Mouse (Mus musculus) embryonic facial prominence, embryonic 14.5 days (tissue): Measurements from ENCODE around the gene Fxr2. TPM values are rescaled to one million over a fixed set of nuclear protein-coding genes. Genes with fewer than 3 reads are reported as not detected.
A peak's percentile ranks its signal among the peaks of the same experiment; 100 is the strongest.

ENCODE experiments used
- ATAC-seq: fragments of 200-750 bp; cut with Nextera tagmentation; 2 replicates; pipeline ENCODE4 v1.8.0; 2017; ENCODE audit warnings: low read depth, moderate number of reproducible peaks, moderate TSS enrichment
- DNase-seq: peaks from one replicate; pipeline ENCODE4 v3.0.0-alpha.2; 2015; ENCODE audit warnings: low spot score
- H3K27ac ChIP-seq: fragments of 300-500 bp; sonication (generic); replicated peaks from 2 replicates; pipeline ENCODE4 v1.5.1; 2014; ENCODE audit warnings: low read depth, mild to moderate bottlenecking, low read length, moderate library complexity
- H3K27me3 ChIP-seq: fragments of 300-500 bp; sonication (generic); replicated peaks from 2 replicates; pipeline ENCODE4 v1.6.1; 2014; ENCODE audit warnings: low read length; ENCODE audit not compliant: control insufficient read depth, insufficient read depth
- H3K36me3 ChIP-seq: fragments of 300-500 bp; sonication (generic); 2 replicates; pipeline ENCODE4 v1.6.1; 2014; ENCODE audit warnings: low read length, mixed read lengths; ENCODE audit not compliant: control insufficient read depth, insufficient read depth
- H3K4me1 ChIP-seq: fragments of 300-500 bp; sonication (generic); 2 replicates; pipeline ENCODE4 v1.6.1; 2014; ENCODE audit warnings: antibody characterized with exemption, low read length; ENCODE audit not compliant: control insufficient read depth, insufficient read depth
- H3K4me2 ChIP-seq: fragments of 300-500 bp; sonication (generic); 2 replicates; pipeline ENCODE4 v1.6.1; 2014; ENCODE audit warnings: low read depth, mild to moderate bottlenecking, low read length, moderate library complexity, mixed read lengths
- H3K4me3 ChIP-seq: fragments of 300-500 bp; sonication (generic); 2 replicates; pipeline ENCODE4 v1.5.1; 2014; ENCODE audit warnings: low read depth, mild to moderate bottlenecking, low read length
- H3K9ac ChIP-seq: fragments of 300-500 bp; sonication (generic); 2 replicates; pipeline ENCODE4 v1.6.1; 2014; ENCODE audit warnings: low read depth, mild to moderate bottlenecking, low read length, moderate library complexity, mixed read lengths
- H3K9me3 ChIP-seq: fragments of 300-500 bp; sonication (generic); 2 replicates; pipeline ENCODE4 v1.6.1; 2016; ENCODE audit warnings: low read length; ENCODE audit not compliant: control insufficient read depth
- WGBS: fragments of 180-500 bp; shearing (Covaris S2); extraction: QIAGEN DNeasy Blood & Tissue Kit; methylation state at CpG from one replicate; pipeline ENCODE4 v1.1.7; 2014; 5-methylcytosine and 5-hydroxymethylcytosine counted together
- polyA plus RNA-seq: library from polyadenylated mRNA; unstranded; fragments of >200 nt; fragmentation: Nextera tagmentation; extraction: Ambion mirVana; gene quantifications from 2 replicates; pipeline ENCODE4 v1.2.1, GENCODE M21; 2014

The Fxr2 gene
- polyA plus RNA-seq, 1 experiment from 2014 or later: 25.4 TPM

GRCm38 (mm10) chr11:69629802-69630201 is 3.0 kb upstream of the Fxr2 start:
- H3K36me3 ChIP-seq: no peaks in the 10 kb centered on the region
- no peaks in the 10 kb centered on the region for H3K27me3 ChIP-seq
- DNase-seq (no peak), ATAC-seq (no peak)
- no peak overlapping the region for H3K27ac ChIP-seq
- no peaks in the 10 kb centered on the region for H3K9me3 ChIP-seq
- 63% methylated on average over 1 of the region's 1 CpGs for WGBS
- H3K9ac ChIP-seq: no peak overlapping the region
- H3K4me1 ChIP-seq: peaks cover 15% of the 10 kb centered on the region
- no peak overlapping the region for H3K4me3 ChIP-seq
- H3K4me2 ChIP-seq: no peak overlapping the region

DNA sequence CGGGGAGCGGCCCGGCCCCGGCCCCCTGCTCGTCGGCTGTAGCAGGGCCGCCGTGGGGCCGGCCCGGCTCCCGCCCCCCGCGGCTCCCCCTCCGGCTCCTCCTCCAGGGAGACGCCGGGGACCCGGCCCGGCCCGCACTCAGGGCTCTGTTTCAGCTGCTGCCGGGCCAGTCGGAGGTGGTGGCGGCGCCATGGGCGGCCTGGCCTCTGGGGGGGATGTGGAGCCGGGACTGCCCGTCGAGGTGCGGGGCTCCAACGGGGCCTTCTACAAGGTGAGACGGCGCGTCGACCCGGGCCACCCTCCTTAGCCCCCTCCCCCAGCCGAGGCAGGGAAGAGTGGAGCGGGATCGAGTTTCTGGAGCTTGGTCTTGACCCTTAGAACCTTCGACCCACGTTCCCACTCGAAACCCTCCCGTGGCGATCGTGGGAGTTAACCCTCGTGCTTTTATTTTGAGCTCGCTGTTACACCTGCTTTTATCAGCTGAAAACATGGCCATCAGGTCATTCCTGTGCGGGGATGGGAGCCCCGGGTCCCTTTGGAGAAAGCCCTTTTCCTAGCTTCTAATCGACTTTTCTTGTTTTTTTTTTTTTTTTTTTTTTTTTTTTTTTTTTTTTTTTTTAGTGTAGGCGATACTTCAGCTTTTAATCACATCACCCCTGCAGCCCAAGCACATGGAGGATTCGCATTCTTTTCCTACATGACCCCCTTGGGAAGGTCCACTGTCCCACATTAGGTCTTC is 507 bp downstream of the Fxr2 start:
- WGBS: under 1% methylated on average over 12 of the region's 50 CpGs
- peaks cover 18% of the 10 kb centered on the region for H3K36me3 ChIP-seq
- H3K4me1 ChIP-seq: peaks cover 25% of the 10 kb centered on the region
- peak overlapping the region; percentile 89 for H3K4me2 ChIP-seq
- H3K9me3 ChIP-seq: no peaks in the 10 kb centered on the region
- ATAC-seq (peak; percentile 66), DNase-seq (peak; percentile 67)
- peak overlapping the region; percentile 91 for H3K4me3 ChIP-seq
- peak overlapping the region; percentile 96 for H3K9ac ChIP-seq
- no peaks in the 10 kb centered on the region for H3K27me3 ChIP-seq
- H3K27ac ChIP-seq: peak overlapping the region; percentile 95

DNA sequence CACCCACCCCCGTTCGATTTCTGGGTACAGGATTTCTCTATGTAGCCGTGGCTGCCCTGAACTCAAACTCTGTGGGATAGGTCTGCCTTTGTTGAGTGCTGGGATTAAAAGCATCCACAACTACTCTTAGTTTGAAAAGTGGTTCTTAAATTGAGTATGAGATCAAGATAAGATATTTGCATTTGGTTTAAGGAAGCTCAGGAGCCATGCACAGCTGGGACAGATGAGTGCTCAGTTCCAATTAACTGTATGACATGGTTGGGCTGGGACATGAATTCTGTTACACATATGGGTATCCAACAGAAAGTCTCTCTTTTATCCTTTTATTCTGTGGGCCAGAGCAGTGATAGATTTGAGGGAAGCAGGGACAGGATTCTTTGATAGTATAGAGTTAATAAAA is 2.7 kb downstream of the Fxr2 start:
- Histone ChIP-seq H3K9ac (no peak overlapping the region), H3K4me3 (no peak overlapping the region), H3K4me2 (peak overlapping the region; percentile 89), H3K27ac (no peak overlapping the region), H3K4me1 (peaks cover 25% of the 10 kb centered on the region), H3K27me3 (no peaks in the 10 kb centered on the region), H3K9me3 (no peaks in the 10 kb centered on the region), H3K36me3 (peaks cover 34% of the 10 kb centered on the region)
- no peak for ATAC-seq
- 80% methylated on average over 3 of the region's 3 CpGs for WGBS
- DNase-seq: no peak

- Histone ChIP-seq H3K4me1 (no peaks in the 10 kb centered on the region), H3K4me3 (no peak overlapping the region), H3K9me3 (no peaks in the 10 kb centered on the region), H3K9ac (no peak overlapping the region), H3K27me3 (no peaks in the 10 kb centered on the region), H3K4me2 (no peak overlapping the region), H3K36me3 (peaks cover 96% of the 10 kb centered on the region), H3K27ac (no peak overlapping the region)
- ATAC-seq (no peak), DNase-seq (no peak)
- 89% methylated on average over 5 of the region's 5 CpGs for WGBS
These were observed 13.1 kb downstream of the Fxr2 start for GRCm38 (mm10) chr11:69645860-69646259.

- DNase-seq (no peak), ATAC-seq (no peak; the same call in 1 of the 2 replicates)
- peaks cover 80% of the 10 kb centered on the region for H3K36me3 ChIP-seq
- 60% methylated on average over 5 of the region's 5 CpGs for WGBS
- no peak overlapping the region for H3K27ac ChIP-seq
- no peak overlapping the region for H3K4me3 ChIP-seq
- no peaks in the 10 kb centered on the region for H3K27me3 ChIP-seq
- no peak overlapping the region for H3K4me2 ChIP-seq
- H3K4me1 ChIP-seq: no peaks in the 10 kb centered on the region
- peak overlapping the region; percentile 30; the same call in 1 of the 2 replicates for H3K9ac ChIP-seq
- no peaks in the 10 kb centered on the region for H3K9me3 ChIP-seq
These were observed 20.6 kb downstream of the Fxr2 start for GRCm38 (mm10) chr11:69653399-69653798.

DNA sequence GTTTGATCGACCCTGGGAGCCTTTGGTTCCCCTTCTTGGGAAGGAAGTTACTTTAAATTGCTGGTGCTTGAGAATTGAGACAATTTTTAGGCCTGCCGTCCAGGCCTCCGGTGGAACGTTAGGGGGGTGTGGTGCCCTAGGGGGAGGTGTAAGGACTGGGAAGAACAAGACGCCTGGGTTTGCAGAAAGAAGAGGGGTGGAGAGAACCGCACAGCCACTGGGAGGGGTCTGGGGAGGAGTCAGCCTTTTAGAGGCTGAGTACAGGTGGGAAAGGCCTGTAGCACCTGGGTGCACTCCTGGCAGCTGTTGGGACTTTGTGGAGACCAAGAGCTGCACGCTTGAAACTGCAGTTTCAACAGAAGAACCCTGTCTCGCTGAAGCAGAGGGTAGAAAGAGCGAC is 22.0 kb downstream of the Fxr2 start:
- H3K27me3 ChIP-seq: no peaks in the 10 kb centered on the region
- ATAC-seq: peak; percentile 27; the same call in 1 of the 2 replicates
- DNase-seq: peak; percentile 32
- H3K4me1 ChIP-seq: no peaks in the 10 kb centered on the region
- H3K4me2 ChIP-seq: no peak overlapping the region
- peak overlapping the region; percentile 11; the same call in 1 of the 2 replicates for H3K9ac ChIP-seq
- H3K36me3 ChIP-seq: peaks cover 77% of the 10 kb centered on the region
- H3K9me3 ChIP-seq: no peaks in the 10 kb centered on the region
- no peak overlapping the region for H3K4me3 ChIP-seq
- WGBS: 33% methylated on average over 9 of the region's 9 CpGs
- H3K27ac ChIP-seq: peak overlapping the region; percentile 49; the same call in 1 of the 2 replicates

GRCm38 (mm10) chr11:69655264-69656064 is 22.7 kb downstream of the Fxr2 start, which contains the start of gene Sox15:
Gene Sox15 (plus strand): TSS chr11:69655314.
- peak within 1 kb of the TSS; percentile 36 for H3K4me2 ChIP-seq
- WGBS: 22% methylated on average over 29 of the region's 34 CpGs

DNA sequence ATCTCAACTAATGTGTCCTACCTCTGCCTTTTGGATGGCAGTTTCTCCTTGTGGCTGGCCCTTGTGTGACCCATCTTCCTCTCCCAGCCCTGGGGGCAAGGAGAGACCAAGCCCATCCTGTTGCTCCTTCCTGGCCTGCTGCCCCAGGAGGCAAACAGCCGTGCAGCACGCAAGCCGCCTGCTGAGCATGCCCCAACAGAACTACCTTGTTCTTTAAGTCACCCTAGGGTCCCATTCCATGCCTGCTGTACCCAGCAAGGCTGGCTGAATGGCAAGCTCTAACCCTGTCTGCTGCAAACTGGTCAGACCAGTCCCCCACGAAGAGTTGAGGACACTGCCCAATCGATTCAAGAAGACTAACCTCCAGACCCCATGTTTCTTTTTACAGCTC is 23.3 kb downstream of the Fxr2 start:
- no peak for DNase-seq
- Histone ChIP-seq H3K9me3 (no peaks in the 10 kb centered on the region), H3K4me3 (no peak overlapping the region), H3K27me3 (no peaks in the 10 kb centered on the region), H3K9ac (0 out of 2 replicates have a peak overlapping the region, but pooled peaks have one; percentile 19), H3K4me1 (no peaks in the 10 kb centered on the region), H3K36me3 (peaks cover 68% of the 10 kb centered on the region), H3K27ac (no peak overlapping the region), H3K4me2 (peak overlapping the region; percentile 19; the same call in 1 of the 2 replicates)
- WGBS: 47% methylated on average over 5 of the region's 5 CpGs
- ATAC-seq: no peak

More at GRCm38 (mm10) chr11:69655264-69656064, 22.7 kb downstream of the Fxr2 start, which contains the start of gene Sox15:
- ATAC-seq: peak; percentile 74; the same call in 1 of the 2 replicates
- no peak within 1 kb of the TSS for H3K4me3 ChIP-seq
- no peaks in the 10 kb centered on the region for H3K4me1 ChIP-seq
- H3K36me3 ChIP-seq: peaks cover 74% of the 10 kb centered on the region
- peak within 1 kb of the TSS; percentile 49; the same call in 1 of the 2 replicates for H3K27ac ChIP-seq
- no peaks in the 10 kb centered on the region for H3K9me3 ChIP-seq
- peak; percentile 85 for DNase-seq
- H3K27me3 ChIP-seq: no peaks in the 10 kb centered on the region
- H3K9ac ChIP-seq: peak within 1 kb of the TSS; percentile 19; the same call in 1 of the 2 replicates
